Mouse (Mus musculus) ES-Bruce4 (cell line): ENCODE measurements around the gene Ror2. TPM values are rescaled to one million over a fixed set of nuclear protein-coding genes. Genes with fewer than 3 reads are reported as not detected.
A peak's percentile ranks its signal among the peaks of the same experiment; 100 is the strongest.

Experiments
- H3K27ac ChIP-seq: 2 replicates; pipeline ENCODE4 v1.5.1; 2012; ENCODE audit warnings: low read length, inconsistent platforms; ENCODE audit not compliant: insufficient read depth
- H3K27me3 ChIP-seq: 2 replicates; pipeline ENCODE4 v1.6.1; 2012; ENCODE audit warnings: mild to moderate bottlenecking, low read length, inconsistent platforms; ENCODE audit not compliant: control insufficient read depth, poor library complexity, insufficient read depth, severe bottlenecking
- H3K36me3 ChIP-seq: 2 replicates; pipeline ENCODE4 v1.6.1; 2012; ENCODE audit warnings: inconsistent platforms, mild to moderate bottlenecking, low read length, moderate library complexity; ENCODE audit not compliant: control insufficient read depth, poor library complexity, insufficient read depth, severe bottlenecking
- H3K4me1 ChIP-seq: one replicate; pipeline ENCODE4 v1.8.1; 2011; ENCODE audit warnings: low read length; ENCODE audit not compliant: control insufficient read depth, insufficient read depth
- H3K4me3 ChIP-seq: 2 replicates; pipeline ENCODE4 v1.5.1; 2011; ENCODE audit warnings: low read depth, mild to moderate bottlenecking, low read length
- H3K9ac ChIP-seq: 2 replicates; pipeline ENCODE4 v1.6.1; 2012; ENCODE audit warnings: low read depth, mild to moderate bottlenecking, inconsistent platforms; ENCODE audit not compliant: poor library complexity, severe bottlenecking
- H3K9me3 ChIP-seq: replicated peaks from 2 replicates; pipeline ENCODE4 v1.6.1; 2012; ENCODE audit warnings: mild to moderate bottlenecking, low read length, inconsistent platforms; ENCODE audit not compliant: control insufficient read depth, poor library complexity, insufficient read depth, severe bottlenecking
- CTCF ChIP-seq: IDR thresholded peaks from one replicate; pipeline ENCODE4 v1.8.1; 2011; ENCODE audit warnings: low read depth, low read length
- EP300 ChIP-seq: IDR thresholded peaks from 2 replicates; pipeline ENCODE4 v1.6.1; 2011; ENCODE audit warnings: low read depth, low read length; ENCODE audit not compliant: insufficient read depth
- POLR2A ChIP-seq: IDR thresholded peaks from one replicate; pipeline ENCODE4 v1.8.1; 2011; ENCODE audit warnings: low read length; ENCODE audit not compliant: insufficient read depth
- polyA plus RNA-seq: library from polyadenylated mRNA; stranded (reverse); fragments of >200 nt; gene quantifications from 2 replicates; pipeline ENCODE4 v1.2.4, GENCODE M21; 2011; ENCODE audit warnings: low read depth; ENCODE audit not compliant: missing spikeins, insufficient read depth, insufficient read length

The Ror2 gene
- polyA plus RNA-seq, 1 experiment: 23.6 TPM

DNA sequence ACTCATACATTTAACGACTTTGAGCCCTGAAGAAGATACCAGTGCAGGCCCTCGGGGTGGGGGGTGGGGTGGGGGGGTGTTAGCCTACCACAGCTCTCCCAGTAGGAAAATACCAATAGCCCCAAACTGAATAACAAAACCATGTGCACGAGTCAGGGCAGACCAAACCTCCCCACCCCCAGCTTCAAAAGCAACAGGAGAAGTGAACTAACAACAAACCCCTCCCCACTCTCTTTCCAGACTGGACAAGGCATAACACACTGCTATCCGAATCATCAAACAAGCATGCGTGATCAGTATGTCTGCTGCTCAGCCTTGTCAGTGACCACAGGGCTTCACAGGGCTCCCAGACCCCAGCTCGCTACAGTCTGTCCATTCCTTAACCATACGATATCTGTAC lies 94.3 kb downstream of the Ror2 start:
- Histone ChIP-seq H3K27ac (peak overlapping the region; percentile 67), H3K27me3 (no peaks in the 10 kb centered on the region), H3K9me3 (no peaks in the 10 kb centered on the region), H3K4me3 (no peak overlapping the region), H3K4me1 (peaks cover 14% of the 10 kb centered on the region), H3K9ac (peak overlapping the region; percentile 6; the same call in 1 of the 2 replicates), H3K36me3 (no peaks in the 10 kb centered on the region)
- TF ChIP-seq POLR2A (no peak), EP300 (peak; percentile 51; the same call in 1 of the 2 replicates)

DNA sequence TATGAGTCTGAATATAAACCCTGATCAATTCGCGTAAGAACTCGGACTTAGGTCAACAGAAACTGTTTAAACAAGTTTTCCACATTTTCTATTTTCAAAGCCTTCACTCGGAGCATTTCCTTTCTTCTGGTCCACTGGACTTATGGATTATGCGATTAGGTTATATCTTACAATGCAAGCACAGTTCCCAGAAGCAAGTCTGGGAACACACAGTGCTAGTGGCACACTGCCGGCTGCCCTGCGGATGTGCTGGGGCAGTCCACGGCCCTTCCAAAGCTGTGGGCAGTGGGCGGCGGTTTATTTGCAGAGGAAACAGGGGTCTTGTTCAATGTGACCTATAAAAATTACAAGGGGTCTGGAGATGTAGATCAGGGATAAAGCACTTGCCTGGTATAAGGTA lies 97.0 kb downstream of the Ror2 start:
- H3K4me1 ChIP-seq: peaks cover 10% of the 10 kb centered on the region
- H3K9ac ChIP-seq: no peak overlapping the region
- no peak overlapping the region for H3K4me3 ChIP-seq
- H3K36me3 ChIP-seq: no peaks in the 10 kb centered on the region
- TF ChIP-seq EP300: no peak
- no peak for TF ChIP-seq CTCF
- TF ChIP-seq POLR2A: no peak
- H3K27ac ChIP-seq: no peak overlapping the region
- H3K27me3 ChIP-seq: no peaks in the 10 kb centered on the region
- no peaks in the 10 kb centered on the region for H3K9me3 ChIP-seq

DNA sequence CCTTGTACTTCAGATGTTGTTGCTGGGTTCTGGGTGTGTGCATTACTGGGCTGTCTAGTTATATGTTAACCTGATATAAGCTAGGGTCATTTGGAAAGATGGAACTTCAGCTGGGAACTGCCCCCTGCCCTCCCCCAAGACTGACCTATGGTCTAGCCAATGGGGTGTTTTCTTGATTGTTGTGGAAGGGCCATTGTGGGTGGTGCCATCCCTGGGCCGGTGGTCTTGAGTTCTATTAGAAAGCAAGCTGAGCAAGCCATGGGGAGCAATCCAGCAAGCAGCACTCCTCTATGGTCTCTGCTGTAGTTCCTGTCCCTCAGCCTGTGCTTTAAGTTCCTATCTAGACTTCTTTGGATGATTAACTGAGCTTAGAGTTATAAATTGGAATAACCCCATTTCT lies 101.1 kb downstream of the Ror2 start:
- no peak overlapping the region; the same call in 1 of the 2 replicates for H3K4me3 ChIP-seq
- peaks cover 11% of the 10 kb centered on the region for H3K4me1 ChIP-seq
- H3K9me3 ChIP-seq: no peaks in the 10 kb centered on the region
- no peak overlapping the region; the same call in 1 of the 2 replicates for H3K9ac ChIP-seq
- peak overlapping the region; percentile 91 for H3K27ac ChIP-seq
- TF ChIP-seq EP300 (no peak), CTCF (no peak), POLR2A (no peak)
- no peaks in the 10 kb centered on the region for H3K36me3 ChIP-seq
- H3K27me3 ChIP-seq: no peaks in the 10 kb centered on the region

DNA sequence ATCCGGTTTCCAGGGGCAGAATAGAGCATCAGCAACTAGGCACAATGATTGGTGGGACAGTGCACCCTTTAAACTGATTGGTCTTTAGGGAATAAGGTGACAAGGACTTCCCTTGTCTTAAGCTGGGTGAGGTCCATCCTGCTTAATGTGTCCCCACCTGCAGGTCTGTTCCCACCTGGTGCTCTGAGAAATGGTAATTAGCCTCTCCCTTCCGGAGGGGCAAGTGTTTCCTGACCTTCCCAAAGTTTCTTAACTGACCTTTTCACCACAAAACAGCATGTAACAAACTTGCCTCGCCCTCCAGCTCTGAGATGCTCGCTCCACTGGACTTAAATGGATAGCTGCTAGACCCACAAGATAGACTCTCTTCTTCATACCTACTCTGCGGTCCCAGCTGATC lies 101.8 kb downstream of the Ror2 start:
- Histone ChIP-seq H3K4me1 (peaks cover 15% of the 10 kb centered on the region), H3K4me3 (peak overlapping the region; percentile 45), H3K27me3 (no peaks in the 10 kb centered on the region), H3K36me3 (no peaks in the 10 kb centered on the region), H3K9ac (peak overlapping the region; percentile 9; the same call in 1 of the 2 replicates), H3K27ac (peak overlapping the region; percentile 91), H3K9me3 (no peaks in the 10 kb centered on the region)
- TF ChIP-seq CTCF: no peak
- peak; percentile 99 for TF ChIP-seq EP300

GRCm38 (mm10) chr13:53183161-53183577 lies 102.8 kb downstream of the Ror2 start:
- TF ChIP-seq POLR2A (no peak), EP300 (peak; percentile 89), CTCF (no peak)
- H3K27ac ChIP-seq: peak overlapping the region; percentile 91
- no peaks in the 10 kb centered on the region for H3K36me3 ChIP-seq
- no peak overlapping the region for H3K4me3 ChIP-seq
- no peaks in the 10 kb centered on the region for H3K27me3 ChIP-seq
- H3K4me1 ChIP-seq: peaks cover 18% of the 10 kb centered on the region
- peak overlapping the region; percentile 6 for H3K9ac ChIP-seq
- no peaks in the 10 kb centered on the region for H3K9me3 ChIP-seq

DNA sequence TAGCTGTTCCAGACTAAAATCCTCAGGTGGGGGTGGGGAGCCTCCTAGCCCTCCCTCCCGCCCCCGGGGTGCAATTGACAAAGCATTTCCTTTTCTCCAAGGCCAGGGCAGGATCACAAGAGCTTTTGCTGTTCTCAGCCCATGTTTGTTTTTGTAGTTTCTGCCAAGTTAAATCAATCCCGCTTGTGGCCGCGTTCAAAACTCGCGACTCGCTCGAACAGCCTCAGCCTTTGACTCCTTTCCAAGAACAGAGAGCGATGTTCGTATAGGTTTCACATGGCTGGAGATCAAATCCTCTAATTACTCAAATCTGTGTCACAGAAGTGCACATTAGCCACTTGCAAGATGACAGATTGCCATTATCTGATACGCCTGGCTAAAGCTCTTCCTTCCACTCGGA lies 107.3 kb downstream of the Ror2 start:
- Histone ChIP-seq H3K27ac (peak overlapping the region; percentile 82), H3K9me3 (no peaks in the 10 kb centered on the region), H3K4me3 (peak overlapping the region; percentile 13; the same call in 1 of the 2 replicates), H3K36me3 (no peaks in the 10 kb centered on the region), H3K9ac (peak overlapping the region; percentile 23; the same call in 1 of the 2 replicates), H3K4me1 (peaks cover 25% of the 10 kb centered on the region), H3K27me3 (no peaks in the 10 kb centered on the region)
- no peak for TF ChIP-seq POLR2A
- peak; percentile 58; the same call in 1 of the 2 replicates for TF ChIP-seq EP300
